Mouse (Mus musculus): ENCODE results near the gene Cers1.

DNA sequence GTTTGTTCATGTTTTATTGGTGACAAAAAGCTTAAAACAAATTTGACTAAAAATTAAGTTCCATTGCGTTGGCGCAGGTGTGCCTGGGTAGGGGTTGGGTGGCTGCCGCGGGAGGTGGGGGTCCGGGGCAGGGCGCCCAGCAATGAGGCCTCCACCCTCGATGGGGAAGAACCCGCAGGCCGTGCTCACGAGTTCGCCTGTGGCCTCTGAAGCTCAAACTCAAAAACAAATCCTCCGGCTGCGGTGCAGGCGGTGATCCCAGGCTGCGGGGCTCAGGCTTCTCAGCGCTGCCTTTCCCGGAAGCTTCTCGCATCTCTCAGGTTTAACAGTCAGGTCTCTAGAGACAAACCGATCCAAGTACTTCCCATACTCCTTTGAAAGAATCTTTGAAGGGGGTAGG is 16.0 kb downstream of the Cers1 start:
- TF ChIP-seq POLR2A (IDR thresholded peaks at IDR 0.05; ENCODE audit: insufficient read depth, low read depth, low read length) (no peak), CTCF (IDR thresholded peaks at IDR 0.05; ENCODE audit: insufficient read depth, low read depth, low read length) (no peak)
